Mouse (Mus musculus): ENCODE measurements at regions not wholly inside any gene's neighbourhood (a gene's known extent, or its start where the extent isn't known, plus 50 kb on each side); places are given as distances from the start of the nearest gene placed in this dataset.

DNA sequence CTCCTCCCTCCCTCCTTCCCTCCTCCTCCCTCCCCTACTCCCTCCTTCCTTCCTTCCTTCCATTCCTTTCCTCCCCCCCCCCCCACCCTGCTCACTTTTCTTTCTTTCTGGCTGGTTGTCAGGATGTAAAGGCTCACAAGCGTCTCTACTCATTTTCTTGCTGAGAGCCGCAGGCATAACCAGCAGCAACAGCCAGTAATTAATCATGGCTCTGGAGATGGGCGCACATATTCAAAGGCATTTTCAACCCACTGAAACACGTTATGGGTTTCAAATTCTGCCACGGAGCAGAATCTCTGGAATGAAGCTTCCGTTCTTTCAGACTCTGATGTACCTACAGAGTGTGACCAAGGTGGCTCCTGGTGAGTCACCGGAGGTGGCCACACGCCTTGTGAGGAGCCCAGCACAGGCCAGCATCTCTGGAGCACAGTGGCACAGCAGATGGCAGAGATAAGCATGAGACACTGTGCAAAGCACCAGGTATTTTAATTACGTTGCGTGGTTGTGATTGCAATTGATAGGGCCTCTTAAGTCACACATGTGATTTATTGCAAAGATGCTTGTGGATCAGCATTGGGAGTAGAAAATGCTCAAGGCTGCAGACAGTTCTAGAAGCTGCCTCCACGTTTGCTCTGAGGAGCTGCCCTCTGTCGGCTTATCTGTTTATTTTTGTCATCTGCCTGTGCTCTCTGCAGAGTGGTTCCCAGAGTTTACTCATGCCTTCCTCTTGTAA lies 236.0 kb downstream of the Mtx2 start:
- in situ Hi-C loops (cut with MboI, MseI) = no loop called here

DNA sequence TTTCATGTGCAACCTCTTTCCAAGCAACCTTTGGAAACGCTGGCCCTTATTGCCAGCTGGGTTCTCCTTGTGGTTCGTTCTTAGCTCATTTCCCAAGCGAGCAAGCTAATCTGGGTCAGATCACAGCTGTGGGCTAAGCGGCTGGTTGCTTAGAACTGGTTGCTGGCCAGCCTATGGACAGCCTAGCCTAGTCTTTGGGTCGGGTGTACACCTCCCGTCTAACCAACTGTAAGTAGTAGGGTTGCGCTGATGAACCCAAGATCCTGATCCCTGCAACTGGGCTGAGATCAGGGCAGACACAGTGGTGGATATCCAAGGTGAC lies 236.5 kb downstream of the Mtx2 start:
- in situ Hi-C loops (cut with MboI, MseI) = no loop called here

DNA sequence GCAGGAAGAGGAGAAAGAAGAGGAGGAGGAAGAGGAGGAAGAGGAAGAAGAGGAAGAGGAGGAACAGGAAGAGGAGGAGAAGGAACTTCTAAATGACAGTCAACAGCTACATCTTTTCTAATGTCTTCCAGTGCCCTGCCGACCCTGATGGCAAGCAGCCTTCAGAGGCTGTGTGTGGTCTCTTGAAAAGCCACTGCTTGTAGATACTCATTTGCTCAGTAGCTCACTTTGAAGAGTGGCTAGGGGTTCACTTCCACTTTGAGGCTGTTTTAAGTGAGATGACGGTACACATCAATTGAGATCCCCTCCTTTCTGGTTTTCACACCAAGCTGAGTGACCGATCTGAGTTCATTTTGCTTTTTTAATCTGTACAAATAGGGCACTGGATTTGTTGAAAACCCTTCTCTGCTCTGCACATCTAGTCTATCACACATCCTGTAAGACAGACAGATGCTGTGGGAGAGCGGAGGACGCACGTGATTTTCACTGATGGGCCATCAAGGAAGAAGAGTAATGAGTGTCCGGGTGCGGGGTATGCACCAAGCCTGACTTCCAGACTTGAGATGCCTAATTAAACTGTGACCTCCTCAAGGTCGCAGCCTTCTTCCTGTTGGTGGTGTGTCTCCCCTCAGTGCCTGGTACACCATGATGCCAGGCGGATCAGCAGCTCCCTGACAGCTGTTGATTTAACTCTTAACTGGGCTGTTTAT lies 239.0 kb downstream of the Mtx2 start:
- in situ Hi-C loops (cut with MboI, MseI) = no loop called here

DNA sequence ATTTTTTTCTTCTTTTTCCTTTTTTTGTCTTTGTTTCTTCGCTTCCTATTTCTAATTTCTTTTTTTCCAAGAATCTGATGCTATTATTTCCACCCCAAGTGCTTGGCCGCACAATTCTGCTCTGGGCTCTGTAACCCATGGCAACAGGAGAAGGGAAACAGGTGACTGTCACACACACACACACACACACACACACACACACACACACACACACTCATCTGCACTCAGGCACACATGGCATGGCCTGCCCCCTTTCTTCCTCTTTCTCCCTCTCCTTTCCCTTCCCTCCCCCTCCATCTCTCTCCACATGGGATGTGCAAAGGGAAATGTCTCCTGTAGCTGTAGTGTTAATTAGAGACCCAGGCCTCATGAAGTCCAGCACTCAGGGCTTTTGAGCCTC lies 239.7 kb downstream of the Mtx2 start:
- in situ Hi-C loops (cut with MboI, MseI) = no loop called here

DNA sequence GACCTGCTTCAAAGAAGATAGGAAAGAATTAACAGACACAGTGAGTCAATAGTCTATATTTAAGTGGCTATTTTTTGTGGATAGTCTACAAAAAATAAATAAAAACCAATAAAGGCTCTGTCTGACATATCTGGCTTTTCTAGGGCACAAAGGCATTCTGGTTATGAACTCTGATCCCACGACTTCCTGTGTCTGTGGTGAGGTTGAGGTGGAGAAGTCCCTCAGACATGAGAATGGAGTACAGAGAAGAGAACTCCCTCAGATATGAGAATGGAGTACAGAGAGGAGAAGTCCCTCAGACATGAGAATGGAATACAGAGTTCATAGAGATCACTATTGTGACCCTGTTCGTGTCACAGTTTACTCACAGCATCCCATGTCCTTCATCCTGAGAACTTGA lies 243.7 kb downstream of the Mtx2 start:
- in situ Hi-C loops (cut with MboI, MseI) = no loop called here

DNA sequence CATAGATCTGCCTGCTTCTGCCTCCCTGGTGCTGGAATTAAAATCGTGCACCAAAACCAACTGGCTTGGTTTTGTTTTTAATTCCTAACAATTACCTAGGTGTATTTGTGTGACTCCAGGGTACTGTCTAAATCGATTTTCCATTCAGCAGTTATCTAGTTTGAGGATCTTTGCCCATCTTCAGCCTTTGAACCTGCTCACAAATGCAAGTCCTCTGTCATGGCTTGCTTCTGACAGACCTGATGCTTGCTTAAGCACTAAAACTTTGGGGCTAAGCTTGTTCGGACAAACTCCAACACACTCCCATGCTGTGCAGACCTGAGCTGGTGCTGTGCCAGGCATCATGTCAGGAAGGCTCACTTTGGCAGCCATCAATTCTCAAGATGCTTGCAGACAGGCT lies 246.4 kb downstream of the Mtx2 start:
- in situ Hi-C loops (cut with MboI, MseI) = no loop called here

DNA sequence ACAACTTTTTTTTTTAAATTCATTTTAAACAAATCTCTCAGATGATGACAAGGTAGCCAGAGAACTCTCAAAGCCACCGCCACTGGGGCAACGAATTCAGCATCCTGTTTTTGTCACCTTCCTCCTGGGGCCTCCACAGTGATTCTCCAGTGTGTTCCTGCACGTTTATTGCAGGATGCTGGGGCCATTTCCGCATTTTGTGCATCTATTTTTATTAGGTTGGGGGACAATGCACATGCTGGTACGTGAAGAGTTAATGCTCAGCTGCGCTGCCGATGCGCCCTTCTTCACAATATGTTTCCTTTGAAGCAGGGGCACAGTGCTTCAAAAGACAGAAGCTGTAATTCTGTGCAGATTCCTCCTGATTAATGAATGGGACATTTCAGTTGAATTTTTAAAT lies 246.9 kb downstream of the Mtx2 start:
- in situ Hi-C loops (cut with MboI, MseI) = no loop called here

GRCm38 (mm10) chr2:75073178-75073577 lies 247.6 kb downstream of the Mtx2 start:
- in situ Hi-C loops (cut with MboI, MseI) = no loop called here

DNA sequence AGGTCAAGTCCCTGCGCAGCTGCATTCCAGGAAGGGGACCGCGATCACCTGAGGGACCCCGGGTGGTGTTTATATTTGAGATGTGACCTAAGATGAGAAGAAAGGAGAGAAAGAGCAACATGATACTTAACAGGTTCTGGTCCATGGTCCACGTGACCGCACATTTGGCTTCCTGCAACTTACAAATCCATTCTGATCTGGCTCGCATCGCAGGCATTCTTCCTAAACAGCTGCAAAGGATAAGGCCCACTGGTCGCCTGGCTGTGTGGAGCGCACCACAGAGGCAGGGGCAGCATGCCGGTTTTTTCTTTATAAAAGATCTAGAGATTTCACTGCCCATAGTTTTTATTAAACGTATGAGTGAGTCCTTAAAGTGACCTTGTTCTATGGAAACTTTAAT lies 261.6 kb downstream of the Mtx2 start:
- in situ Hi-C loops (cut with MboI, MseI) = no loop called here

DNA sequence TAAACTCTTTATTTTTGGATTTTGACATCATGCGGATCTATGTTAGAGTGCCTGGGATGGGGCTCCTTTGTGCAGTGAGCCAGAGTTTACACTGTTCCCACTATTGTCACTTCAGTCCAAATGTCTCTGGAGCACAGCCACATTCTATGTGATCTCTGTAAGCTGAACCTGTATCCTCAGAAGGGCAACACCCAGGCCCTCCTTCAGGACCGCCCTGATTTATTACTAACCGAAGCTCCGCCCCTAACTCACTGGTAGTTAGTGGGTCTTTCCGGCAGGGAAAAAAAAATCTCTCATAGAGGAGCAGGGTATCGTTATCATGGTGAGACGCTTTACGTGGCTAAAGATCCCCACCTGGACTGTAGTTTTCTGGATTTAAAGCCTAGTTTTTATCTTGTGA lies 263.6 kb downstream of the Mtx2 start:
- in situ Hi-C loops (cut with MboI, MseI) = no loop called here

DNA sequence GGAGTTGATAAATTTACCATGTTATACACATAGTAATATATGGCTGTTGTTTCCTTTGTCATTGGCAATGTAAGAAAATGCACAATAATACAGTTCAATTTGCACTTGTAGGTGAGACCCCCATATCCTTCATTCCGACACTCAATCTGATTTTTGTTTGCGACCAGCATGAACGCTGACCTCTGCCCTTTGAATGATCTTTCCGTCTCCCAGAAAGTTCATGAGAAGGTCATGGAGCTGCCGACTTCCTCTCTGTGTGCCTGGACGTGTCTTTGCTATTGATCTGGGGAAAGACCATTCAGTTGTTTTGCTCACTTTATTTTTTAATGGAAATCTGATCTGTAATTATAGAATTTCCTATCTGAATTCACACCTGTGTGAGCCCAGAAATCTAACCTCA lies 264.0 kb downstream of the Mtx2 start:
- in situ Hi-C loops (cut with MboI, MseI) = no loop called here

DNA sequence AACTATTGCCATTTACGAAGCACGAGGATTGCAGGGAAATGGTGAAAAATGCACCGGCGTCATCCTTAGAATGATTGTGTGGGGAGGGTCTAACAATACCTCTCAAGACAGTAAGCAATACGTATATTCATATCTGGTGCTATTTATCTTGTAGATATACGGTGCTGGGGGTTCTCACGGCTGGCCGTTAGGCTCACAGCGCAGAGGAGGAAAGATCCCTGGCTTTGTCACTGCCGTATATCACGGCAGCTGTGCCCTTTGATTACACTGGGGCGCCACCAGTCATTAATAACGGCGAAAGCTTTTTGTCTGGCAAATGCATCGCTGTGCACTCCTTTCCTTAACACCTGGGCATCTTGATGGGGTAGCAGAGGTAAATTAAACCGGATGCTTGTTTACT lies 264.8 kb downstream of the Mtx2 start:
- in situ Hi-C loops (cut with MboI, MseI) = no loop called here

GRCm38 (mm10) chr2:75101501-75101900 lies 275.9 kb downstream of the Mtx2 start:
- in situ Hi-C loops (cut with MboI, MseI) = no loop called here

DNA sequence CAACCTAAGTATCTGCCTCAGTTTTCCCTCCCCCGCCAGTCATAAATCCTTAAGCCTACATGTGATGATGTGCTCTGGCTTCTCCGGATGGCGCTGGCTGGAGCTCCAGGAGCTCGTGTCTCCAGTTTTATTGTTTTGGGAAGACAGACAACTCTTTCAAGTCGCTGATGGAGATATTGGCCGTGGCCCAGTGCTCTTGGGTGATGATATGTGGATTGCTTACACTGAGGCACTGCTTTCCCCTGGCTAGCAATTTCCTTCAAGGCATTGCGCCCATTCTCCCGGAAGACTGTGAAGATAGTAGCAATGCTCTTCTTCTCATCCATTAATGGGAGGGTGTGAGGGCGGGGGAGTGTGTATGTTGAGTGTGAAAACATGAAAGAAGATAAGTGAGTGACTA lies 287.1 kb downstream of the Mtx2 start:
- in situ Hi-C loops (cut with MboI, MseI) = no loop called here

- in situ Hi-C loops (cut with MboI, MseI) = no loop called here
Observed at GRCm38 (mm10) chr2:75114375-75114774, 288.8 kb downstream of the Mtx2 start.

DNA sequence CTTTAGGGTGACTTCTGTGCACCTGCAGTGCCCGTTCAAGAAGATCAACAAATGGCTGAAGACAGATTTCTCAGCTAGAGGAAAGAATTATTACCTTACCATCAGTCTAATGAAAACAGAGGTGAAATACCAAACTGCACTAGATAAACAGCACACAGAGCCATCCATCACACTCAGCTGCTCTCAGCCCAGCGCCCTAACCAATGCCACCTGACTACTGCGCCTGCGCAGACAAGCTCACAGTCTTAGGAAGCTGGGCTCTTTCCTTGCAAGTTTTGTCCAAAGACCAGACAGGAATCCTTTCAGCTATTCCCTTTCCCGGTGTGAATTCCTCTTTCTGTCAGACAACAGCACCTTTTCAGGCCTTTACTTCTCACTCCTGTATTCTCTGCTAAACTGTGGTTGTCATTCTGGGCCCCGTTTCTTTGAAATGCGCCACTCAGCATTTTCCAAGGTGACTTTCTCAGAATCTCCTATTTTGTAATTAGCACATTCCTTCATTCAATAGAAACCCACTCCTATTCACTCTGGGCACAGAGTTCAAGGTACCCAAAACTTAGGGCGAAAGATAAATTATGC lies 292.8 kb downstream of the Mtx2 start:
- in situ Hi-C loops (cut with MboI, MseI) = no loop called here

GRCm38 (mm10) chr2:75119599-75119998 lies 294.0 kb downstream of the Mtx2 start:
- in situ Hi-C loops (cut with MboI, MseI) = no loop called here

DNA sequence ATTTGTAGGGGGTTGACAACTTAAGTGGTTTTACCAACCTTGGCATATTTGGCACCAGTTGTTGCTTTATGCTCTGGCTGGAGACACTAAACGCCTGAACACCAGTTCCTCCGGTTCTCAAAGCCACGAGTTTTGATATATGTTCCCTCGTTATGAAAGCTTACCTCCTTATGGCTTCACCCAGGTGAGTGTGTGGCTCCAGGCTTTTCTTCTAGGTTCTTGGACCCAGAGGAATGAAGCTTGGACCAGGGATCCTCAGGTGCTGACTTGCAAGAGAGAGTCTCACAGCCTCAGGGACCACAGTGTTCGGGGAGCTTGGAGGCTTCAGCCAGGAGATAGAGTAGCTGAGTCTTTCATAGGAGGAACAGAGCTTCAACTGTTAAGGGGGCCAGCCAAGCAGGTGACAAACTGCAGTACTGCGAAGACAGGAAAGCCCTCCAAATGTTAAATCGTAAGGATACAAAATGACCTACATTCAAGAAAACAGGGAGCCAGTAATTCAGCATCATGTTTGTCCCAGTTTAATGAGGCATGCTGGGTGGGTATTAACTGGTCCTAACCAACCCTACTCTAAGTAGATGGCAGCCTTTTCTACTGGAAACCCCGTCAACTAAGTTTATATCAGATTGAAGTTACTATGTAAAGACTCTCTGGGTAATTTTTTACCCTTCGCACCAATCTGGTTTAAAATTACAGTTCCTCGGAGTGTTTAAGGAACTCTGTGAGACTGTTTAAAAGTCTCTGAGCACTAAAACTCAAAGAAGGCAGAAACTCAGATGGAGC lies 307.9 kb downstream of the Mtx2 start:
- in situ Hi-C loops (cut with MboI, MseI) = loop anchor here (25.0 kb wide), 1 partner anchor 596 kb away; no protein-coding TSS in a partner anchor

DNA sequence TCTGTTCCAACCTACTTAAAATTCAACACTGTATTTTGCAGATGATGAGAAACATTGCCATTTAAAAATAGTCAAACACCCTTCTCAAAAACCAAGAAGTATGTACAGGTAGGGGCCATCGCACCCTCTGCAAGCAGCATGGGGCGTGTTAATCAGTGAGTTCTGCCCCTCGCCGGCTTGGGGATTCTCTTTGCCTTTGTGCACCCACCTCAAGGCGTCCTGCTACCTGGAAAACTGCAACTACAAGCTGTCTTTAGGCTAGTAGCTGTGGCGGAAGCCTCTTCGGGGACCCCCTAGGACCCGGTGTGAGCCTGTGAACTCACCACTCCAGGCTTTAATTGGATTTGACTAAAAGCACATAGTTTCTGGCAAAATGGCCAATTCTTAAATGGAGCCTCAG lies 311.0 kb downstream of the Mtx2 start:
- in situ Hi-C loops (cut with MboI, MseI) = loop anchor here (25.0 kb wide), 1 partner anchor 599 kb away; no protein-coding TSS in a partner anchor

GRCm38 (mm10) chr2:75137133-75137982 lies 311.8 kb downstream of the Mtx2 start:
- in situ Hi-C loops (cut with MboI, MseI) = loop anchor here (25.0 kb wide), 1 partner anchor 600 kb away; no protein-coding TSS in a partner anchor

Measured in T-helper 2 cell (primary cell).